Mouse (Mus musculus) activated CD4-positive, CD25-positive, alpha-beta regulatory T cell, adult 9 weeks (primary cell): ENCODE results near the gene Fancd2os. TPM values are rescaled to one million over a fixed set of nuclear protein-coding genes. Genes with fewer than 3 reads are reported as not detected.

Experiments
- polyA plus RNA-seq: library from polyadenylated mRNA; unstranded; fragments of 100-300 nt; shearing (Covaris generic); gene quantifications from one replicate; pipeline ENCODE4 v1.2.1, GENCODE M21; 2017

Gene Fancd2os
- not detected for polyA plus RNA-seq

GRCm38 (mm10) chr6:113600543-113601139 is at the start of gene Fancd2os:
Gene Fancd2os, minus strand, starts transcription at chr6:113600715.

GRCm38 (mm10) chr6:113638302-113639040 is 38.0 kb upstream of the Fancd2os start, which contains the start of gene Irak2:
Gene Irak2, plus strand, starts transcription at chr6:113638467.

GRCm38 (mm10) chr6:113623941-113624751 is 23.6 kb upstream of the Fancd2os start, which contains the start of gene Vhl:
Gene Vhl, plus strand, starts transcription at chr6:113623959.

GRCm38 (mm10) chr6:113604432-113605223 is 4.1 kb upstream of the Fancd2os start, which contains the start of gene Brk1:
Gene Brk1, plus strand, starts transcription at chr6:113604772.

Other genes starting within 250 kb of the Fancd2os start
- gene Tada3, start 222.8 kb downstream of the Fancd2os start, polyA plus RNA-seq: 73.2 TPM
- 625 TPM for gene Arpc4, start 222.6 kb downstream of the Fancd2os start, polyA plus RNA-seq
- 17.0 TPM for gene Ttll3, start 211.5 kb downstream of the Fancd2os start, polyA plus RNA-seq
- gene Rpusd3, start 181.4 kb downstream of the Fancd2os start, polyA plus RNA-seq: 13.1 TPM
- gene Cidec, start 165.0 kb downstream of the Fancd2os start, polyA plus RNA-seq: not detected
- gene Jagn1, start 158.1 kb downstream of the Fancd2os start, polyA plus RNA-seq: 60.5 TPM
- not detected for gene Il17re, start 142.2 kb downstream of the Fancd2os start, polyA plus RNA-seq
- gene Il17rc, start 129.3 kb downstream of the Fancd2os start, polyA plus RNA-seq: 0.26 TPM
- 12.7 TPM for gene Creld1, start 117.4 kb downstream of the Fancd2os start, polyA plus RNA-seq
- 0.33 TPM for gene Prrt3, start 98.8 kb downstream of the Fancd2os start, polyA plus RNA-seq
- 104 TPM for gene Emc3, start 69.1 kb downstream of the Fancd2os start, polyA plus RNA-seq
- gene Fancd2, start 69.0 kb downstream of the Fancd2os start, polyA plus RNA-seq: 2.4 TPM
- 279 TPM for gene Brk1, start 4.1 kb upstream of the Fancd2os start, polyA plus RNA-seq
- 31.9 TPM for gene Vhl, start 23.2 kb upstream of the Fancd2os start, polyA plus RNA-seq
- gene Irak2, start 37.8 kb upstream of the Fancd2os start, polyA plus RNA-seq: 64.7 TPM
- 2.2 TPM for gene Tatdn2, start 96.3 kb upstream of the Fancd2os start, polyA plus RNA-seq
- not detected for gene Ghrl, start 119.2 kb upstream of the Fancd2os start, polyA plus RNA-seq
- gene Sec13, start 140.0 kb upstream of the Fancd2os start, polyA plus RNA-seq: 184 TPM